Mouse (Mus musculus): ENCODE results near the gene Calcoco1.

The Calcoco1 gene

GRCm38 (mm10) chr15:102738434-102738833 lies 16.5 kb upstream of the Calcoco1 start:
- CTCF ChIA-PET: interaction anchor here (0.7 kb wide), 1 partner anchor 36 kb away, joined by 3 read pairs; no protein-coding TSS in a partner anchor

- CTCF ChIA-PET: no interaction called here
Measured at GRCm38 (mm10) chr15:102737092-102737491, 15.1 kb upstream of the Calcoco1 start.

- CTCF ChIA-PET: interaction anchor here (0.7 kb wide), 1 partner anchor 184 kb away, joined by 5 read pairs; no protein-coding TSS in a partner anchor
Measured at GRCm38 (mm10) chr15:102736127-102736944, 14.4 kb upstream of the Calcoco1 start.

- CTCF ChIA-PET: no interaction called here
Measured at GRCm38 (mm10) chr15:102735031-102735430, 13.1 kb upstream of the Calcoco1 start.

- CTCF ChIA-PET: interaction anchor here (0.6 kb wide), 1 partner anchor 62 kb away, joined by 3 read pairs; the partner anchor contains the start of gene Atp5g2
Measured at GRCm38 (mm10) chr15:102733759-102734531, 12.0 kb upstream of the Calcoco1 start.

GRCm38 (mm10) chr15:102733233-102733632 lies 11.3 kb upstream of the Calcoco1 start:
- CTCF ChIA-PET: no interaction called here

GRCm38 (mm10) chr15:102732406-102732805 lies 10.4 kb upstream of the Calcoco1 start:
- CTCF ChIA-PET: no interaction called here

GRCm38 (mm10) chr15:102727951-102728350 lies 6.0 kb upstream of the Calcoco1 start:
- CTCF ChIA-PET: interaction anchor here (0.7 kb wide), 1 partner anchor 12 kb away, joined by 10 read pairs; no protein-coding TSS in a partner anchor

GRCm38 (mm10) chr15:102723358-102724135 lies 1.6 kb upstream of the Calcoco1 start:
- CTCF ChIA-PET: no interaction called here

- CTCF ChIA-PET: no interaction called here
Measured at GRCm38 (mm10) chr15:102722500-102722931, 538 bp upstream of the Calcoco1 start.

- CTCF ChIA-PET: no interaction called here
Measured at GRCm38 (mm10) chr15:102721016-102721898, 721 bp downstream of the Calcoco1 start.

GRCm38 (mm10) chr15:102716132-102716531 lies 5.8 kb downstream of the Calcoco1 start:
- CTCF ChIA-PET: interaction anchor here (0.6 to 0.9 kb wide), 2 partner anchors 12 to 13 kb away, joined by 3 to 10 read pairs; no protein-coding TSS in a partner anchor

GRCm38 (mm10) chr15:102707736-102708269 lies 14.2 kb downstream of the Calcoco1 start:
- CTCF ChIA-PET: no interaction called here

- CTCF ChIA-PET: no interaction called here
Measured at GRCm38 (mm10) chr15:102705923-102706503, 16.0 kb downstream of the Calcoco1 start.

- CTCF ChIA-PET: no interaction called here
Measured at GRCm38 (mm10) chr15:102705226-102705894, 16.6 kb downstream of the Calcoco1 start.

- CTCF ChIA-PET: no interaction called here
Measured at GRCm38 (mm10) chr15:102704806-102705205, 17.2 kb downstream of the Calcoco1 start.

- CTCF ChIA-PET: interaction anchor here (0.5 kb wide), 1 partner anchor 35 kb away, joined by 3 read pairs; no protein-coding TSS in a partner anchor
Measured at GRCm38 (mm10) chr15:102702972-102703371, 19.0 kb downstream of the Calcoco1 start.

- CTCF ChIA-PET: interaction anchor here (1.0 kb wide), 1 partner anchor 44 kb away, joined by 3 read pairs; no protein-coding TSS in a partner anchor
Measured at GRCm38 (mm10) chr15:102698193-102698592, 23.8 kb downstream of the Calcoco1 start.

- CTCF ChIA-PET: interaction anchor here (0.9 kb wide), 1 partner anchor 46 kb away, joined by 3 read pairs; no protein-coding TSS in a partner anchor
Measured at GRCm38 (mm10) chr15:102696899-102697298, 25.1 kb downstream of the Calcoco1 start.
